Mouse (Mus musculus) forebrain, embryonic 14.5 days (tissue): ENCODE measurements around the gene Wbp4. TPM values are rescaled to one million over a fixed set of nuclear protein-coding genes. Genes with fewer than 3 reads are reported as not detected.
"Not testable (repeated sequence)": the region's sequence is repeated elsewhere in the genome, so short reads cannot be mapped to it uniquely, and the experiment has no call there.

Source experiments
- ATAC-seq: fragments of 200-750 bp; cut with Nextera tagmentation; 2 replicates; pipeline ENCODE4 v1.8.0; 2017; ENCODE audit warnings: mild to moderate bottlenecking, moderate library complexity
- DNase-seq: peaks from one replicate; pipeline ENCODE4 v3.0.0-alpha.2; 2015; ENCODE audit warnings: low spot score
- H3K27ac ChIP-seq: fragments of 300-500 bp; sonication (generic); 2 replicates; pipeline ENCODE4 v1.5.1; 2014; ENCODE audit warnings: low read depth, mild to moderate bottlenecking, control low read depth, low read length, moderate library complexity
- H3K27me3 ChIP-seq: fragments of 300-500 bp; sonication (generic); replicated peaks from 2 replicates; pipeline ENCODE4 v1.6.1; 2014; ENCODE audit warnings: low read length, control low read depth, mixed read lengths; ENCODE audit not compliant: control insufficient read depth, insufficient read depth
- H3K36me3 ChIP-seq: fragments of 300-500 bp; sonication (generic); 2 replicates; pipeline ENCODE4 v1.6.1; 2014; ENCODE audit warnings: low read length, control low read depth; ENCODE audit not compliant: control insufficient read depth, insufficient read depth
- H3K4me1 ChIP-seq: fragments of 300-500 bp; sonication (generic); 2 replicates; pipeline ENCODE4 v1.6.1; 2014; ENCODE audit warnings: antibody characterized with exemption, low read length, control low read depth; ENCODE audit not compliant: control insufficient read depth, insufficient read depth
- H3K4me2 ChIP-seq: fragments of 300-500 bp; sonication (generic); 2 replicates; pipeline ENCODE4 v1.6.1; 2014; ENCODE audit warnings: mild to moderate bottlenecking, control low read depth, low read length
- H3K4me3 ChIP-seq: fragments of 300-500 bp; sonication (generic); 2 replicates; pipeline ENCODE4 v1.5.1; 2014; ENCODE audit warnings: low read depth, low read length, control low read depth
- H3K9ac ChIP-seq: fragments of 300-500 bp; sonication (generic); 2 replicates; pipeline ENCODE4 v1.6.1; 2014; ENCODE audit warnings: mild to moderate bottlenecking, low read length, control low read depth, moderate library complexity
- H3K9me3 ChIP-seq: fragments of 300-500 bp; sonication (generic); replicated peaks from 2 replicates; pipeline ENCODE4 v1.6.1; 2016; ENCODE audit warnings: low read length, control low read depth, mixed read lengths; ENCODE audit not compliant: control insufficient read depth
- WGBS: fragments of 180-500 bp; shearing (Covaris S2); extraction: QIAGEN DNeasy Blood & Tissue Kit; methylation state at CpG from one replicate; pipeline ENCODE4 v1.1.7; 2014; 5-methylcytosine and 5-hydroxymethylcytosine counted together
- polyA plus RNA-seq: library from polyadenylated mRNA; unstranded; fragments of >200 nt; fragmentation: Nextera tagmentation; extraction: Ambion mirVana; gene quantifications from 2 replicates; pipeline ENCODE4 v1.2.1, GENCODE M21; 2014

Wbp4 gene
- polyA plus RNA-seq, 1 experiment from 2014 or later = 43.9 TPM

- Histone ChIP-seq H3K4me3 (peak overlapping the region; percentile 92), H3K4me1 (peaks cover 19% of the 10 kb centered on the region), H3K4me2 (peak overlapping the region; percentile 55), H3K9ac (peak overlapping the region; percentile 98), H3K9me3 (no peaks in the 10 kb centered on the region), H3K27ac (peak overlapping the region; percentile 100), H3K27me3 (no peaks in the 10 kb centered on the region; the same call in 1 of the 2 replicates), H3K36me3 (peaks cover 16% of the 10 kb centered on the region)
- no peak for ATAC-seq
- peak; percentile 72 for DNase-seq
- 0% methylated on average over 11 of the region's 11 CpGs for WGBS
These were observed 936 bp upstream of the Wbp4 start for GRCm38 (mm10) chr14:79482251-79482661.

GRCm38 (mm10) chr14:79480624-79481338 lies 539 bp downstream of the Wbp4 start, which contains the start of gene Elf1:
TSS of gene Elf1 (plus strand) at chr14:79481194.
- H3K27me3 ChIP-seq = no peaks in the 10 kb centered on the region
- ATAC-seq (peak; percentile 81), DNase-seq (peak; percentile 92)
- under 1% methylated on average over 80 of the region's 96 CpGs for WGBS
- peaks cover 25% of the 10 kb centered on the region for H3K36me3 ChIP-seq
- no peaks in the 10 kb centered on the region for H3K9me3 ChIP-seq
- H3K4me2 ChIP-seq = peak within 1 kb of the TSS; percentile 63
- H3K9ac ChIP-seq = peak within 1 kb of the TSS; percentile 98
- peaks cover 19% of the 10 kb centered on the region for H3K4me1 ChIP-seq
- H3K4me3 ChIP-seq = peak within 1 kb of the TSS; percentile 92
- peak within 1 kb of the TSS; percentile 100 for H3K27ac ChIP-seq

- no peak overlapping the region for H3K27ac ChIP-seq
- H3K36me3 ChIP-seq = peaks cover 84% of the 10 kb centered on the region
- H3K9me3 ChIP-seq = no peaks in the 10 kb centered on the region
- no peak overlapping the region for H3K4me3 ChIP-seq
- H3K27me3 ChIP-seq = no peaks in the 10 kb centered on the region
- H3K4me2 ChIP-seq = no peak overlapping the region
- 90% methylated on average over 2 of the region's 2 CpGs for WGBS
- DNase-seq = no peak
- ATAC-seq = no peak
- no peaks in the 10 kb centered on the region for H3K4me1 ChIP-seq
- H3K9ac ChIP-seq = no peak overlapping the region
These were observed 7.9 kb downstream of the Wbp4 start for GRCm38 (mm10) chr14:79473384-79473783.

GRCm38 (mm10) chr14:79467621-79468020 lies 13.7 kb downstream of the Wbp4 start:
- no peaks in the 10 kb centered on the region for H3K27me3 ChIP-seq
- no peaks in the 10 kb centered on the region for H3K4me1 ChIP-seq
- WGBS = 32% methylated on average over 3 of the region's 3 CpGs
- H3K4me2 ChIP-seq = no peak overlapping the region
- ATAC-seq (no peak), DNase-seq (peak; percentile 80)
- H3K36me3 ChIP-seq = peaks cover 82% of the 10 kb centered on the region
- H3K4me3 ChIP-seq = no peak overlapping the region
- no peak overlapping the region for H3K27ac ChIP-seq
- no peaks in the 10 kb centered on the region for H3K9me3 ChIP-seq
- no peak overlapping the region for H3K9ac ChIP-seq

- Histone ChIP-seq H3K4me3 (no peak overlapping the region), H3K4me1 (no peaks in the 10 kb centered on the region), H3K9ac (no peak overlapping the region), H3K4me2 (no peak overlapping the region), H3K36me3 (peaks cover 79% of the 10 kb centered on the region), H3K27me3 (no peaks in the 10 kb centered on the region), H3K27ac (no peak overlapping the region), H3K9me3 (no peaks in the 10 kb centered on the region)
- ATAC-seq (no peak), DNase-seq (peak; percentile 22)
- WGBS = 83% methylated on average over 1 of the region's 1 CpGs
These were observed 15.7 kb downstream of the Wbp4 start for GRCm38 (mm10) chr14:79465623-79466022.

- Histone ChIP-seq H3K4me3 (no peak overlapping the region), H3K9me3 (no peaks in the 10 kb centered on the region), H3K36me3 (peaks cover 46% of the 10 kb centered on the region), H3K27me3 (no peaks in the 10 kb centered on the region), H3K4me1 (no peaks in the 10 kb centered on the region), H3K27ac (no peak overlapping the region), H3K9ac (no peak overlapping the region), H3K4me2 (no peak overlapping the region)
- 93% methylated on average over 4 of the region's 4 CpGs for WGBS
- ATAC-seq (no peak), DNase-seq (no peak)
These were observed 20.3 kb downstream of the Wbp4 start for GRCm38 (mm10) chr14:79460988-79461387.

- H3K4me1 ChIP-seq = no peaks in the 10 kb centered on the region
- no peaks in the 10 kb centered on the region for H3K9me3 ChIP-seq
- H3K4me3 ChIP-seq = no peak overlapping the region
- 79% methylated on average over 1 of the region's 1 CpGs for WGBS
- DNase-seq = no peak
- no peaks in the 10 kb centered on the region for H3K27me3 ChIP-seq
- H3K36me3 ChIP-seq = peaks cover 40% of the 10 kb centered on the region
- no peak for ATAC-seq
- H3K27ac ChIP-seq = no peak overlapping the region
- H3K9ac ChIP-seq = no peak overlapping the region
- H3K4me2 ChIP-seq = no peak overlapping the region
These were observed 20.9 kb downstream of the Wbp4 start for GRCm38 (mm10) chr14:79460401-79460800.

GRCm38 (mm10) chr14:79452591-79452934 lies 28.8 kb downstream of the Wbp4 start:
- H3K4me2 ChIP-seq, H3K4me1 ChIP-seq, DNase-seq, H3K36me3 ChIP-seq, H3K4me3 ChIP-seq, H3K9ac ChIP-seq, H3K9me3 ChIP-seq, H3K27me3 ChIP-seq, H3K27ac ChIP-seq: not testable (repeated sequence)
- ATAC-seq = peak; percentile 8; the same call in 1 of the 2 replicates
- 97% methylated on average over 7 of the region's 10 CpGs for WGBS
